Mouse (Mus musculus) R1 (cell line): ENCODE results near the gene Hes1.
A peak's percentile ranks its signal among the peaks of the same experiment; 100 is the strongest.

Experiments
- DNase-seq: peaks from one replicate; pipeline ENCODE4 v3.0.0-alpha.2; 2018; ENCODE audit warnings: low read depth, low spot score

Gene Hes1

GRCm38 (mm10) chr16:30050767-30051490 is 13.3 kb upstream of the Hes1 start:
- no peak for DNase-seq

GRCm38 (mm10) chr16:30052271-30052670 is 11.9 kb upstream of the Hes1 start:
- DNase-seq = no peak

GRCm38 (mm10) chr16:30052839-30053511 is 11.2 kb upstream of the Hes1 start:
- DNase-seq = peak; percentile 50

GRCm38 (mm10) chr16:30054541-30054940 is 9.6 kb upstream of the Hes1 start:
- no peak for DNase-seq

- DNase-seq = peak; percentile 58
These were observed 8.8 kb upstream of the Hes1 start for GRCm38 (mm10) chr16:30055361-30055889.

GRCm38 (mm10) chr16:30055927-30056326 is 8.3 kb upstream of the Hes1 start:
- no peak for DNase-seq

- no peak for DNase-seq
These were observed 7.3 kb upstream of the Hes1 start for GRCm38 (mm10) chr16:30056906-30057305.

- DNase-seq = peak; percentile 68
These were observed 5.0 kb upstream of the Hes1 start for GRCm38 (mm10) chr16:30058974-30059717.

GRCm38 (mm10) chr16:30060412-30060811 is 3.8 kb upstream of the Hes1 start:
- DNase-seq = peak; percentile 50

- DNase-seq = no peak
These were observed 1.7 kb upstream of the Hes1 start for GRCm38 (mm10) chr16:30062242-30063030.

GRCm38 (mm10) chr16:30063121-30063881 is 883 bp upstream of the Hes1 start:
- peak; percentile 96 for DNase-seq

GRCm38 (mm10) chr16:30064613-30065012 is 429 bp downstream of the Hes1 start:
- DNase-seq = no peak

GRCm38 (mm10) chr16:30065077-30065476 is 893 bp downstream of the Hes1 start:
- DNase-seq = peak; percentile 96

- DNase-seq = peak; percentile 73
These were observed 1.5 kb downstream of the Hes1 start for GRCm38 (mm10) chr16:30065537-30066183.

GRCm38 (mm10) chr16:30066184-30066851 is 2.1 kb downstream of the Hes1 start:
- DNase-seq = peak; percentile 77

GRCm38 (mm10) chr16:30066852-30067301 is 2.7 kb downstream of the Hes1 start:
- DNase-seq = peak; percentile 71

GRCm38 (mm10) chr16:30068041-30069020 is 4.1 kb downstream of the Hes1 start:
- peak; percentile 60 for DNase-seq

GRCm38 (mm10) chr16:30069580-30069949 is 5.4 kb downstream of the Hes1 start:
- DNase-seq = peak; percentile 67
